Mouse (Mus musculus) forebrain, embryonic 14.5 days (tissue): ENCODE measurements around the gene Gm17428. TPM values are rescaled to one million over a fixed set of nuclear protein-coding genes. Genes with fewer than 3 reads are reported as not detected.

Experiments
- ATAC-seq: fragments of 200-750 bp; cut with Nextera tagmentation; 2 replicates; pipeline ENCODE4 v1.8.0; 2017; ENCODE audit warnings: mild to moderate bottlenecking, moderate library complexity
- DNase-seq: peaks from one replicate; pipeline ENCODE4 v3.0.0-alpha.2; 2015; ENCODE audit warnings: low spot score
- H3K27ac ChIP-seq: fragments of 300-500 bp; sonication (generic); 2 replicates; pipeline ENCODE4 v1.5.1; 2014; ENCODE audit warnings: low read depth, mild to moderate bottlenecking, control low read depth, low read length, moderate library complexity
- H3K27me3 ChIP-seq: fragments of 300-500 bp; sonication (generic); replicated peaks from 2 replicates; pipeline ENCODE4 v1.6.1; 2014; ENCODE audit warnings: low read length, control low read depth, mixed read lengths; ENCODE audit not compliant: control insufficient read depth, insufficient read depth
- H3K36me3 ChIP-seq: fragments of 300-500 bp; sonication (generic); 2 replicates; pipeline ENCODE4 v1.6.1; 2014; ENCODE audit warnings: low read length, control low read depth; ENCODE audit not compliant: control insufficient read depth, insufficient read depth
- H3K4me1 ChIP-seq: fragments of 300-500 bp; sonication (generic); 2 replicates; pipeline ENCODE4 v1.6.1; 2014; ENCODE audit warnings: antibody characterized with exemption, low read length, control low read depth; ENCODE audit not compliant: control insufficient read depth, insufficient read depth
- H3K4me2 ChIP-seq: fragments of 300-500 bp; sonication (generic); 2 replicates; pipeline ENCODE4 v1.6.1; 2014; ENCODE audit warnings: mild to moderate bottlenecking, control low read depth, low read length
- H3K4me3 ChIP-seq: fragments of 300-500 bp; sonication (generic); 2 replicates; pipeline ENCODE4 v1.5.1; 2014; ENCODE audit warnings: low read depth, low read length, control low read depth
- H3K9ac ChIP-seq: fragments of 300-500 bp; sonication (generic); 2 replicates; pipeline ENCODE4 v1.6.1; 2014; ENCODE audit warnings: mild to moderate bottlenecking, low read length, control low read depth, moderate library complexity
- H3K9me3 ChIP-seq: fragments of 300-500 bp; sonication (generic); replicated peaks from 2 replicates; pipeline ENCODE4 v1.6.1; 2016; ENCODE audit warnings: low read length, control low read depth, mixed read lengths; ENCODE audit not compliant: control insufficient read depth
- WGBS: fragments of 180-500 bp; shearing (Covaris S2); extraction: QIAGEN DNeasy Blood & Tissue Kit; methylation state at CpG from one replicate; pipeline ENCODE4 v1.1.7; 2014; 5-methylcytosine and 5-hydroxymethylcytosine counted together
- polyA plus RNA-seq: library from polyadenylated mRNA; unstranded; fragments of >200 nt; fragmentation: Nextera tagmentation; extraction: Ambion mirVana; gene quantifications from 2 replicates; pipeline ENCODE4 v1.2.1, GENCODE M21; 2014

Gene Gm17428
- polyA plus RNA-seq, 1 experiment from 2014 or later = not detected

DNA sequence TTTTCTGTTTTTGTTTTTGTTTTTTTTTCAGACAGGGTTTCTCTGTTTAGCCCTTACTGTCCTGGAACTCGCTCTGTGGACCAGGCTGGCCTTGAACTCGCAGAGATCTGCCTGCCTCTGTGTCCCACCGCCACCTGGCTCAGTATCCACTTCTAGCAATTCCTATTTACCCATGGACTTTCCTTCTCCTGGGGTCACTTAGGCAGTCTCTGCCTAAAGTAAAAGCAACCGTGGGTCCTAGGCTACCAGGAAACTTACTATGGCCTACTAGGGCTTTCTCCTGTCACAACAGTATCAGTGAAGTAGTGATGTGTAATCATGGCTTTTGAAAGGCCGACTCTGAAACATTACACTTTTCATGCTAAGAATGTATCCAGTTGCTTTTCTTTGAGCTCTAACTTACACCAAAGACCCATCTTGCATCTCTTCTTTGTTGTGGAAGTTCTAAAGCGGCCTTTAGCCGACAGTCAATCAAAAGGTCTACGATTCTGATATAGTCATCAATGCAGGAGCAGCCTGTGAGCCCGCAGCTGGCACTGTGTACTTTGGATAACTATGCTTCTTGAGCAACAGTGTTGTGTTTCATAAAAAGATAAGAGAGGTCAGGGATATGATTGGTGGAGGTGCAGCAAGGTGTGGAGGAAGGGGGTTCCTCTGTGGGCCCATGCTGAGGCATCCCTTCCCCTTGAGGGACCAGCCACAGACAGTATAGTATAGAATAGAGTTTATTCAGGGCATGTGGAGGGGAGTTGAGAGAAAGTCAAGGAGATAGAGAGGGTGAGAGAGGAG is 30.6 kb downstream of the Gm17428 start:
- H3K4me3 ChIP-seq = no peak overlapping the region
- H3K9me3 ChIP-seq = no peaks in the 10 kb centered on the region
- H3K9ac ChIP-seq = no peak overlapping the region
- H3K27me3 ChIP-seq = no peaks in the 10 kb centered on the region
- peaks cover 11% of the 10 kb centered on the region for H3K4me1 ChIP-seq
- DNase-seq (no peak), ATAC-seq (no peak)
- WGBS = 87% methylated on average over 9 of the region's 9 CpGs
- H3K27ac ChIP-seq = no peak overlapping the region
- no peaks in the 10 kb centered on the region for H3K36me3 ChIP-seq
- H3K4me2 ChIP-seq = no peak overlapping the region

DNA sequence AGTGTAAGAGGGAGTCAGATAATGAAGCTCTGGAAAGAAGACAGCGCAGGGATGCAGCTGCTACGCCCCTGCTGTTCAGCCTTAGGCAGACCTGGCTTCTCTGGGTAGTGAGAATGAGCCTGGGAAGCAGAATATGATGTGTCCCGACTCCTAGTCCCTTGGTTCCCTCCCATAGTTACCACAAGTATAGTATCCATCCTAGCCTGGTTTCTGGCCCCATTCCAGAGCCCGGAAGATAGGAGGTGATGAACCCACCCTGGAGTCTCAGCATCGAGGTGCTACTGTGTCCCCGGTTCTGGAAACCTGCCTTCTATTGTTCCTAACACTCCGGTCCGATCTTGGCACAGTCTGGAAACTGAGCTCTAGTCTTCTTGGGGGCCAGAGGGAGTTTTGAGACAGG is 31.7 kb downstream of the Gm17428 start:
- ATAC-seq (no peak), DNase-seq (no peak)
- Histone ChIP-seq H3K9me3 (no peaks in the 10 kb centered on the region), H3K27ac (no peak overlapping the region), H3K4me2 (no peak overlapping the region), H3K27me3 (no peaks in the 10 kb centered on the region), H3K9ac (no peak overlapping the region), H3K4me3 (no peak overlapping the region), H3K4me1 (peaks cover 10% of the 10 kb centered on the region), H3K36me3 (no peaks in the 10 kb centered on the region)
- 84% methylated on average over 8 of the region's 8 CpGs for WGBS

- no peaks in the 10 kb centered on the region for H3K36me3 ChIP-seq
- no peak overlapping the region for H3K4me2 ChIP-seq
- H3K9ac ChIP-seq = no peak overlapping the region
- H3K27me3 ChIP-seq = no peaks in the 10 kb centered on the region
- ATAC-seq (no peak), DNase-seq (peak; percentile 42)
- H3K4me1 ChIP-seq = peaks cover 4% of the 10 kb centered on the region
- no peak overlapping the region for H3K27ac ChIP-seq
- H3K9me3 ChIP-seq = no peaks in the 10 kb centered on the region
- WGBS = 61% methylated on average over 4 of the region's 4 CpGs
- no peak overlapping the region for H3K4me3 ChIP-seq
Measured at GRCm38 (mm10) chr14:55011116-55011515, 34.4 kb downstream of the Gm17428 start.

- peaks cover 4% of the 10 kb centered on the region for H3K4me1 ChIP-seq
- peak overlapping the region; percentile 79 for H3K9ac ChIP-seq
- H3K27me3 ChIP-seq = no peaks in the 10 kb centered on the region
- peak; percentile 35 for ATAC-seq
- peak overlapping the region; percentile 42 for H3K4me3 ChIP-seq
- H3K36me3 ChIP-seq = peaks cover 24% of the 10 kb centered on the region
- WGBS = under 1% methylated on average over 27 of the region's 27 CpGs
- peak overlapping the region; percentile 61 for H3K4me2 ChIP-seq
- peak overlapping the region; percentile 94 for H3K27ac ChIP-seq
- H3K9me3 ChIP-seq = no peaks in the 10 kb centered on the region
- DNase-seq = no peak
Measured at GRCm38 (mm10) chr14:55014591-55014990, 37.9 kb downstream of the Gm17428 start.

DNA sequence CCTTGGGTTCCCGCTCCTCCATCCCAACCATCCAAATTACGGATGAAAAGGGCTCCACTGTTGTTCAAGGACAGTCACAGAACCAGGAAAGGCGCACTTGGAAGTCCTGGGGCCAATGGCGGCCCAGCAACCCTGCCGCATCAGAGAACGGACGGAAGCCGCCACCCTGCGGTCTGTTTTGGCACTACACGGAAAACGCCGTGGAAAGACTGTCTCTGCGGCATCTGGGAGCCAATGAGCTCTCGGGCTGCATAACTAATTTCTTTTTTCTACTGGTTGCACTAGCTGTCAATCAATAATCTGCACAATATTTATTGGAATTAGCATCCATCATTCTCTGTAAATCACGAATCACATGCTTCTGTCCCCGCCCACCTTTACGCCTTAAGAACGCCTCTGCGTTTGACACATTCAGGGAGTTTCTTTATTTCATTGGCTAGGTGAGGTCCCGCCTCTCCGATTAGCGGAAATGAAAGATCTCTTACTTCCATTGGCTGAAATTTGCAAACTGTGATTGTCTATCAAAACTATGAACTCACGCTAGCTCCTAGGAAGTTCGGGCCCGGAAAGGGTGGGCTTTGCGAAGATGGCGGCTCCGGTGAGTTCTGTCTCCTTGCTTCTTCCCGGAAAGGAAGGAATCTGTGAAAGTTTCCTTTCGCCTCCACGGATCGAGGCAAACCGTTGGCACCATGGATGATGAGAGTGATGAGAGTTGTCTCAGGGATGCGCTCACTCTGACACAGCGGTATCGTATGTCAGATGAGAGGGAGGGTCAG is 38.4 kb downstream of the Gm17428 start, which contains the start of gene Ngdn:
TSS of gene Ngdn (plus strand) at position 464 of the 776 bp plus-strand sequence.
- Histone ChIP-seq H3K27ac (peak within 1 kb of the TSS; percentile 94), H3K9ac (peak within 1 kb of the TSS; percentile 83), H3K9me3 (no peaks in the 10 kb centered on the region), H3K27me3 (no peaks in the 10 kb centered on the region), H3K4me2 (peak within 1 kb of the TSS; percentile 70), H3K4me3 (peak within 1 kb of the TSS; percentile 77), H3K4me1 (peaks cover 4% of the 10 kb centered on the region), H3K36me3 (peaks cover 27% of the 10 kb centered on the region)
- under 1% methylated on average over 36 of the region's 36 CpGs for WGBS
- peak; percentile 97 for ATAC-seq
- peak; percentile 100 for DNase-seq

DNA sequence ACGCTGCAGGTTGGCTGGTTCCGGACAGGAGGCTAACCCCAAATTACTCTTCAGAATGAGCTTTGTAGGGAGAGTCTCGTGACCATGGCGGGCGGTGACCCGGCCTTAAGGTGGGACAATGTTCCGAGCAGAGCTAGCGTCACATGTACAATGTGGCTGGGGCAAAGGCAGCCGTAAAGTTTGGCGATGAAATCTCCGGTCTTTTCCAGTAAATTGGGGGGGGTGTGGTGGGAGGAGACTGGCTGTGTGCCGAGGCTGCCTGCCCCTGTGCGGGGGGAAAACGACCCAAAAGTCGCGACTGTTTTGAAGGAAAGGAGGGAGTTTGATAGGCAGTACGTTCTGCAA is 39.0 kb downstream of the Gm17428 start:
- Histone ChIP-seq H3K4me1 (peaks cover 4% of the 10 kb centered on the region), H3K9me3 (no peaks in the 10 kb centered on the region), H3K4me3 (peak overlapping the region; percentile 77), H3K36me3 (peaks cover 31% of the 10 kb centered on the region), H3K4me2 (peak overlapping the region; percentile 70), H3K9ac (peak overlapping the region; percentile 83), H3K27me3 (no peaks in the 10 kb centered on the region), H3K27ac (peak overlapping the region; percentile 39; the same call in 1 of the 2 replicates)
- 0% methylated on average over 17 of the region's 17 CpGs for WGBS
- ATAC-seq (no peak), DNase-seq (no peak)

DNA sequence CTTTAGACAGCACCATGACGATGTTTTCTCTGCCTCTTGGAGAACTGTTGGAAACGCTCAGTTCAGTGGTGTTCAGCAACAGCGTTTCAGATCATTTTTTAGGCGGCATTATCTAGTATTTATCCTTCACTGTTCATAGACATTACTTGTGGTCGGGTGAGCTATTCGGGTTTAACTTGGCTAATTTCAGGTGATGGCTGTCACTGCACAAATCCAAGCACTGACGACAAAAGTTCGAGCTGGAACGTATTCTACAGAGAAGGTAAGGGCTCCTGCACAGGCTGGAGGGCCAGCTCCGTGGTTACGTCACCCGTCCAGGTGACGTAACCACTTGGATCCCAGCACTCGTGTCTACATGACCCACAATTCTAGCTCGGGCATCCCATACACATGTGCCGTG is 40.1 kb downstream of the Gm17428 start:
- Histone ChIP-seq H3K4me1 (peaks cover 4% of the 10 kb centered on the region), H3K4me2 (no peak overlapping the region), H3K9ac (no peak overlapping the region), H3K27ac (no peak overlapping the region), H3K4me3 (no peak overlapping the region), H3K36me3 (peaks cover 43% of the 10 kb centered on the region), H3K9me3 (no peaks in the 10 kb centered on the region), H3K27me3 (no peaks in the 10 kb centered on the region)
- no peak for ATAC-seq
- DNase-seq = no peak
- 91% methylated on average over 16 of the region's 16 CpGs for WGBS

GRCm38 (mm10) chr14:55020394-55020793 is 43.7 kb downstream of the Gm17428 start:
- 64% methylated on average over 9 of the region's 9 CpGs for WGBS
- H3K4me1 ChIP-seq = peaks cover 4% of the 10 kb centered on the region
- no peak overlapping the region for H3K27ac ChIP-seq
- no peaks in the 10 kb centered on the region for H3K9me3 ChIP-seq
- peaks cover 69% of the 10 kb centered on the region for H3K36me3 ChIP-seq
- no peak for ATAC-seq
- H3K9ac ChIP-seq = 0 out of 2 replicates have a peak overlapping the region, but pooled peaks have one; percentile 13
- H3K4me3 ChIP-seq = no peak overlapping the region
- H3K27me3 ChIP-seq = no peaks in the 10 kb centered on the region
- DNase-seq = no peak
- no peak overlapping the region for H3K4me2 ChIP-seq

- H3K4me2 ChIP-seq = no peak overlapping the region
- H3K27me3 ChIP-seq = no peaks in the 10 kb centered on the region
- DNase-seq (no peak), ATAC-seq (no peak)
- no peak overlapping the region for H3K27ac ChIP-seq
- H3K9ac ChIP-seq = no peak overlapping the region
- peaks cover 9% of the 10 kb centered on the region for H3K4me1 ChIP-seq
- no peak overlapping the region for H3K4me3 ChIP-seq
- WGBS = 93% methylated on average over 15 of the region's 15 CpGs
- H3K36me3 ChIP-seq = peaks cover 56% of the 10 kb centered on the region
- no peaks in the 10 kb centered on the region for H3K9me3 ChIP-seq
Measured at GRCm38 (mm10) chr14:55023011-55023410, 46.3 kb downstream of the Gm17428 start.
